Mouse (Mus musculus): ENCODE results near the gene Grap2. TPM values are rescaled to one million over a fixed set of nuclear protein-coding genes. Genes with fewer than 3 reads are reported as not detected.

Grap2 gene
- polyA plus RNA-seq, 1 experiment from 2014 or later: 1.5 TPM

- no peak overlapping the region for H3K27ac ChIP-seq (ENCODE audit: low read length)
- no peaks in the 10 kb centered on the region for H3K9me3 ChIP-seq (ENCODE audit: control insufficient read depth, low read length)
- H3K9ac ChIP-seq (ENCODE audit: low read length): no peak overlapping the region
- no peak overlapping the region for H3K4me3 ChIP-seq (ENCODE audit: low read length)
- peaks cover 7% of the 10 kb centered on the region; the same call in 1 of the 2 replicates for H3K4me1 ChIP-seq (replicated peaks; ENCODE audit: control insufficient read depth, insufficient read depth, low read length)
- H3K4me2 ChIP-seq (ENCODE audit: low read depth, low read length): no peak overlapping the region
- no peaks in the 10 kb centered on the region; the same call in 1 of the 2 replicates for H3K27me3 ChIP-seq (ENCODE audit: control insufficient read depth, insufficient read depth, low read depth, low read length)
- WGBS: 50% methylated on average over 6 of the region's 6 CpGs
- H3K36me3 ChIP-seq (ENCODE audit: control insufficient read depth, insufficient read depth, low read length): no peaks in the 10 kb centered on the region
- no peak for ATAC-seq (ENCODE audit: low read depth)
Observed at GRCm38 (mm10) chr15:80658815-80659471, 86.5 kb downstream of the Grap2 start.

GRCm38 (mm10) chr15:80660963-80661362, 88.6 kb downstream of the Grap2 start:
- Histone ChIP-seq H3K27ac (ENCODE audit: low read length) (peak overlapping the region; percentile 57), H3K9ac (ENCODE audit: low read length) (no peak overlapping the region), H3K27me3 (ENCODE audit: control insufficient read depth, insufficient read depth, low read depth, low read length) (no peaks in the 10 kb centered on the region; the same call in 1 of the 2 replicates), H3K4me1 (replicated peaks; ENCODE audit: control insufficient read depth, insufficient read depth, low read length) (peaks cover 7% of the 10 kb centered on the region; the same call in 1 of the 2 replicates), H3K9me3 (ENCODE audit: control insufficient read depth, low read length) (no peaks in the 10 kb centered on the region), H3K4me3 (ENCODE audit: low read length) (no peak overlapping the region), H3K4me2 (ENCODE audit: low read depth, low read length) (no peak overlapping the region), H3K36me3 (ENCODE audit: control insufficient read depth, insufficient read depth, low read length) (no peaks in the 10 kb centered on the region)
- WGBS: 31% methylated on average over 4 of the region's 4 CpGs
- ATAC-seq (ENCODE audit: low read depth): peak; percentile 74

- ATAC-seq (ENCODE audit: low read depth): no peak
- H3K9me3 ChIP-seq (ENCODE audit: control insufficient read depth, low read length): peaks cover 2% of the 10 kb centered on the region; the same call in 1 of the 2 replicates
- no peak overlapping the region for H3K27ac ChIP-seq (ENCODE audit: low read length)
Observed at GRCm38 (mm10) chr15:80664444-80664843, 92.0 kb downstream of the Grap2 start.

GRCm38 (mm10) chr15:80671295-80672252, 99.2 kb downstream of the Grap2 start, which contains the start of gene Fam83f:
Fam83f (plus strand) TSS chr15:80671847.
- H3K36me3 ChIP-seq (ENCODE audit: control insufficient read depth, insufficient read depth, low read length): no peaks in the 10 kb centered on the region
- H3K27me3 ChIP-seq (ENCODE audit: control insufficient read depth, insufficient read depth, low read depth, low read length): peaks cover 14% of the 10 kb centered on the region
- peak within 1 kb of the TSS; percentile 86 for H3K4me2 ChIP-seq (ENCODE audit: low read depth, low read length)
- WGBS: 7% methylated on average over 71 of the region's 85 CpGs
- peak; percentile 85 for ATAC-seq (ENCODE audit: low read depth)
- H3K4me1 ChIP-seq (replicated peaks; ENCODE audit: control insufficient read depth, insufficient read depth, low read length): peaks cover 9% of the 10 kb centered on the region
- no peak within 1 kb of the TSS for H3K27ac ChIP-seq (ENCODE audit: low read length)
- peak within 1 kb of the TSS; percentile 62 for H3K9ac ChIP-seq (ENCODE audit: low read length)
- H3K4me3 ChIP-seq (ENCODE audit: low read length): peak within 1 kb of the TSS; percentile 50
- peaks cover 2% of the 10 kb centered on the region; the same call in 1 of the 2 replicates for H3K9me3 ChIP-seq (ENCODE audit: control insufficient read depth, low read length)

More at GRCm38 (mm10) chr15:80664444-80664843, 92.0 kb downstream of the Grap2 start:
- Histone ChIP-seq H3K4me3 (ENCODE audit: low read length) (no peak overlapping the region), H3K4me2 (ENCODE audit: low read depth, low read length) (no peak overlapping the region), H3K9ac (ENCODE audit: low read length) (no peak overlapping the region), H3K27me3 (ENCODE audit: control insufficient read depth, insufficient read depth, low read depth, low read length) (no peaks in the 10 kb centered on the region), H3K36me3 (ENCODE audit: control insufficient read depth, insufficient read depth, low read length) (no peaks in the 10 kb centered on the region), H3K4me1 (replicated peaks; ENCODE audit: control insufficient read depth, insufficient read depth, low read length) (peaks cover 7% of the 10 kb centered on the region; the same call in 1 of the 2 replicates)
- WGBS: 53% methylated on average over 4 of the region's 4 CpGs

GRCm38 (mm10) chr15:80672810-80673209, 100.4 kb downstream of the Grap2 start:
- Histone ChIP-seq H3K27ac (ENCODE audit: low read length) (no peak overlapping the region), H3K4me2 (ENCODE audit: low read depth, low read length) (no peak overlapping the region), H3K9me3 (ENCODE audit: control insufficient read depth, low read length) (no peaks in the 10 kb centered on the region), H3K27me3 (ENCODE audit: control insufficient read depth, insufficient read depth, low read depth, low read length) (peaks cover 14% of the 10 kb centered on the region), H3K36me3 (ENCODE audit: control insufficient read depth, insufficient read depth, low read length) (no peaks in the 10 kb centered on the region), H3K4me3 (ENCODE audit: low read length) (no peak overlapping the region), H3K9ac (ENCODE audit: low read length) (no peak overlapping the region), H3K4me1 (replicated peaks; ENCODE audit: control insufficient read depth, insufficient read depth, low read length) (peaks cover 9% of the 10 kb centered on the region)
- ATAC-seq (ENCODE audit: low read depth): no peak
- 49% methylated on average over 2 of the region's 2 CpGs for WGBS

- H3K9ac ChIP-seq (ENCODE audit: low read length): no peak overlapping the region
- H3K4me1 ChIP-seq (replicated peaks; ENCODE audit: control insufficient read depth, insufficient read depth, low read length): peaks cover 9% of the 10 kb centered on the region
- H3K9me3 ChIP-seq (ENCODE audit: control insufficient read depth, low read length): no peaks in the 10 kb centered on the region
- WGBS: 60% methylated on average over 4 of the region's 4 CpGs
- peaks cover 14% of the 10 kb centered on the region for H3K27me3 ChIP-seq (ENCODE audit: control insufficient read depth, insufficient read depth, low read depth, low read length)
- no peak overlapping the region for H3K4me2 ChIP-seq (ENCODE audit: low read depth, low read length)
- no peak for ATAC-seq (ENCODE audit: low read depth)
- no peak overlapping the region for H3K27ac ChIP-seq (ENCODE audit: low read length)
- H3K4me3 ChIP-seq (ENCODE audit: low read length): no peak overlapping the region
- no peaks in the 10 kb centered on the region for H3K36me3 ChIP-seq (ENCODE audit: control insufficient read depth, insufficient read depth, low read length)
Observed at GRCm38 (mm10) chr15:80673337-80674095, 101.1 kb downstream of the Grap2 start.

- H3K9me3 ChIP-seq (ENCODE audit: control insufficient read depth, low read length): no peaks in the 10 kb centered on the region
- H3K27ac ChIP-seq (ENCODE audit: low read length): no peak overlapping the region
- no peaks in the 10 kb centered on the region for H3K36me3 ChIP-seq (ENCODE audit: control insufficient read depth, insufficient read depth, low read length)
- 74% methylated on average over 6 of the region's 6 CpGs for WGBS
- no peak overlapping the region for H3K4me2 ChIP-seq (ENCODE audit: low read depth, low read length)
- no peak overlapping the region for H3K9ac ChIP-seq (ENCODE audit: low read length)
- no peak overlapping the region for H3K4me3 ChIP-seq (ENCODE audit: low read length)
- ATAC-seq (ENCODE audit: low read depth): no peak
- peaks cover 15% of the 10 kb centered on the region for H3K4me1 ChIP-seq (replicated peaks; ENCODE audit: control insufficient read depth, insufficient read depth, low read length)
- peaks cover 14% of the 10 kb centered on the region for H3K27me3 ChIP-seq (ENCODE audit: control insufficient read depth, insufficient read depth, low read depth, low read length)
Observed at GRCm38 (mm10) chr15:80674700-80675099, 102.3 kb downstream of the Grap2 start.

- 33% methylated on average over 8 of the region's 8 CpGs for WGBS
- Histone ChIP-seq H3K27ac (ENCODE audit: low read length) (no peak overlapping the region), H3K9me3 (ENCODE audit: control insufficient read depth, low read length) (no peaks in the 10 kb centered on the region), H3K36me3 (ENCODE audit: control insufficient read depth, insufficient read depth, low read length) (no peaks in the 10 kb centered on the region), H3K9ac (ENCODE audit: low read length) (no peak overlapping the region), H3K4me2 (ENCODE audit: low read depth, low read length) (no peak overlapping the region), H3K4me3 (ENCODE audit: low read length) (no peak overlapping the region), H3K27me3 (ENCODE audit: control insufficient read depth, insufficient read depth, low read depth, low read length) (no peaks in the 10 kb centered on the region), H3K4me1 (replicated peaks; ENCODE audit: control insufficient read depth, insufficient read depth, low read length) (peaks cover 17% of the 10 kb centered on the region)
- peak; percentile 81 for ATAC-seq (ENCODE audit: low read depth)
Observed at GRCm38 (mm10) chr15:80679515-80680215, 107.3 kb downstream of the Grap2 start.
